Mouse (Mus musculus) adrenal gland, postnatal 25 days (tissue): ENCODE measurements around the gene Ciao1. TPM values are rescaled to one million over a fixed set of nuclear protein-coding genes. Genes with fewer than 3 reads are reported as not detected.
A peak's percentile ranks its signal among the peaks of the same experiment; 100 is the strongest.
"Not testable (repeated sequence)": the region's sequence is repeated elsewhere in the genome, so short reads cannot be mapped to it uniquely, and the experiment has no call there.

Source experiments
- DNase-seq: peaks from one replicate; pipeline ENCODE4 v3.0.0; 2021; ENCODE audit warnings: mixed read lengths
- long read RNA-seq: library from polyadenylated mRNA; stranded (forward); transcript quantifications from one replicate; pipeline ENCODE4 v2.0.0, GENCODE M21; 2021
- total RNA-seq: library from RNA; stranded (reverse); gene quantifications from 2 replicates; pipeline ENCODE4 v1.2.3, GENCODE M21; 2021

The Ciao1 gene
- total RNA-seq: 81.8 and 94.5 TPM in 2 replicates
- long read RNA-seq, transcript Ciao1-201 (7 exons, 3,075 nt): major isoform, 51 of 56 reads
- long read RNA-seq, partial matches to known transcripts: 3 of 56 reads
- long read RNA-seq, other reads (novel, unspliced or antisense): 2 of 56 reads

DNA sequence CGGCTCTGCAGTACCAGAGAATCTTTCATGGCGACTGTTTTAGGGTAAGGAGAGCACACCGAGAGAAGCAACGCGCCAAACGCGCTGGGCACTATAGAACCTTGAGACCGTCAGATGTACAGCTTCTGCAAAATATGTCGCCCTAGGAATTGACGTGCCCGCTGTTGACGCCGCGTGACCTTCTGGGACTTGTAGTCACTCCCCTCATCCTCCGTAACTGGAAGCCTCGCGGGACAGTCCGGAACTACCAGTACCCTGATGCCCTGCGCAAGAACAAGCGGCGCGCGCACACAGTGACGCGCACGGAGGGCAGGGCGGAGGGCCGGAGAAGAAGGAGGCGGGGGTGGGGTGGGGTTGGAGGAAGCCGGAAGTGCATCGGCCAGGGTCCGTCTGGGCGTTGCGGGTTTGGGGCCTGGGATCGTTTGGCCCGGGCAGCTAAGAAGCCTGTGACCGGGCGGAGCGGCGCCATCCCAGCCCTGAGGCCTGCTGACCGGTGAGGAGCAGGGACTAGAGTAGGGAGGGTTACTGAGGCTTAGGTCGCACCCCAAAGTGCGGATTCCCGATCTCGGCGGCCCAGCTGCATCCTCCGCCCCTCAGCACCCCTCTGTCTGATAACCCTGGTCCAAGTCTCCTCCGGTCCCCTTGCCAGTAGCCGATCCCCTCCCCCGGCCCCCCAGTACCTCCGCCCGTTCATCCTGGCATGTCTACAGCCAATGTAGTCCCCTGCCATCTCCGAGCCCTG lies at the start of gene Ciao1, which contains the start of gene Tmem127:
Gene Ciao1 (minus strand): TSS at position 225 of the 742 bp plus-strand sequence.
Gene Tmem127 (plus strand): TSS at position 317 of the 742 bp plus-strand sequence.
- DNase-seq: peak; percentile 97

DNA sequence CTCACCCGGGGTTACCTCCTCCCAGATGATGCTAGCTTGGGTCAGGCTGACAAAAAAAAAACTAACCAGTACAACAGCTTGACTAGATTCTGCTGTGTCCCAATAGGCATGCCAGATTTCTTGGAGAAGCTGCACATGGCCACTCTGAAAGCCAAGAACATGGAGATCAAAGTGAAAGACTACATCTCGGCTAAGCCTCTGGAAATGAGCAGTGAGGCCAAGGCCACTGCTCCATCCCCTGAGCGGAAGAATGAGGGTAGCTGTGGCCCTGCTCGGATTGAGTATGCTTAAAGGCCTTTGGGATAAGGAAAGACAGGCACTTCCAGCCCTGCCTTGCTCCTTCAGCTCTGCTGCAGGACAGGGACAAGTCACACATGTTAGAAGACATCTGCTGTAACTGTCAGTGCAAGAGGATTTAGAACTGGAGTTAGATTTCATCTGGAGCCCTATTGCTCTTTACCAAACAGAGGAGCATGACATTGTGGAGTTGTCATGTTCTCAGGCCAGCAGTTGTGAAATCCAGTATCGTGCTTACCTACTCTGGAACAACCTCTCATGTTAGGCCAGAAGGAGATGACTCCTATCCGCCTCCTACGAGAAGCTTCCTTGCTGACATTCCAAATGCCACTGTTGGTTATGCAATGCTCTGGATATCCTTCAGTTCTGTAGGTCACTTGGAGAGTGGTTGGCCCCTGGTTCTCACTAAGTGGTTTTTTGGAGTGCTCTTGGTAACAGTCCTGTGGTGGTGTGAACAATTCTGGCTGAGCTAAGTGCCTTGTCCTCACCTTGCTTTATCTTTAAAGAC lies 49.6 kb upstream of the Ciao1 start:
- DNase-seq: no peak

DNA sequence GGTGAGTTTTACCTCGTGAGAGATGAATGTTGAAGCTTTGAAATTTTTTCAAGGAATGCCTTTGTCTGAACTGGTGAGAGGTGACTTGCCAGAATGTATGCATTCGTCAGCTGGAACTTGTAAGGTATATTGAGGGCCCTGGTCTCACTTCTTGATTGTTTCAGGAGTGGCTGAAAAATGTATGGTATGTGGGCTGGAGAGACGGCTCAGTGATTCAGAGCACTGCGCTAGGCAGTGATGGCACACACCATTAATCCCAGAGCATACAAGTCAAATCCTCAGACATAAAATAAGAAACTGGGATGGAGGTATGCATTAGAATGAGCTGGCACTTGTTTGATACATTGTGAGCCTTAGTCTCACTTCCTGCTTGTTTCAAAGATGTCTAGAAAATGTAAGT lies 44.6 kb upstream of the Ciao1 start:
- no peak for DNase-seq

DNA sequence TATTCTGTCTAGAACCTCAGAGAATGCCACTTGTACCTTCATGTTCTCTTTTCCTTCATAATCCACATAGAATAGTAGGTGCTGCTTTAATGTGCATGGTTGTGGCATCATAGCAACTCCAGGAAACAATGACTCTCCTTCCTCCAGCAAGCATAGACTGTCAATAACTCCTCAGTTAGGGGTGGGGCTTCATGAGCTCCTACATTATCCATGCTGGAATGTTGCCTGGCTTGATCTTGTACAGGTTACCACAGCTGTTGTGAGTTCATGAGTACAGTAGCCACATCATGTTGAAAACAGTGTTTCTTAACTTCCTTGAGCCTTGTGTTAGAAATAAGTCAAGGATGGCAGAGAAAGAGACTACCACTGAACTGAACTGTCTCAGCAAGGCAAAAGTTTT lies 30.5 kb upstream of the Ciao1 start:
- DNase-seq: no peak

DNA sequence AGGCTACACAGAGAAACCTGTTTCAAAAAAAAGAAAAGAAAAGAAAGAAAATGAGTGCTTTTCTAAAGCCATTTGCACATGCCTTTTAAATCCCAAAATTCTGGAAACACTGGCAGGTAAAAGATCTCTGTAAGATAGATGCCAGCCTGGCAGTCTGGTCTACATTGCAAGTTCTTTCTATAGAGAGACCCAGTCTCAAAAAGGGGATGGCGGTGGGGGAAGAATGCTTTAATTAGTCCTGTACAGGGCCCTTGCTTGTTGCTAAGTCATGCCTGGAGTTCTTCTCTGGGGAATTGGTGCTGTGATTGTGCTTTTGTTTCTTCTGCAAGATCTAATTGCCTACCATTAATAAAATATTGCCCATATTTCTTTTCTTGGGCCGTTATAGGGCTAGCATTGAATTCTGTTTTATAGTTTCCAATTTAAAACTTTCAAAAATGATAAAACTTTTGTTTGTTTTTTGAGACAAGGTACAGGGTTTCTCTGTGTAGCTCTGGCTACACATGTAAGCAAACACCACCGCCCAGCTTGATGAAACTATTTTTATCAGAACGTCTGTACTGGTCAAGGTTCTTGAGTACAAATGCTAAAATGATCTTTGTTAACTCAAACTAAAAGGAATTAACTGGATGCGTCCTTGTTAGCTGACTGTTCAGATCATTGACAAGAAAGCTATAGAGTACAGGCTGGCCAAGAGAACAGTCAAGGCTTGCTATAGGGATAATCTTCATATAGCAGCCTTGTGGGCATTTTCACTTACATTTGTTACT lies 28.1 kb upstream of the Ciao1 start:
- no peak for DNase-seq

DNA sequence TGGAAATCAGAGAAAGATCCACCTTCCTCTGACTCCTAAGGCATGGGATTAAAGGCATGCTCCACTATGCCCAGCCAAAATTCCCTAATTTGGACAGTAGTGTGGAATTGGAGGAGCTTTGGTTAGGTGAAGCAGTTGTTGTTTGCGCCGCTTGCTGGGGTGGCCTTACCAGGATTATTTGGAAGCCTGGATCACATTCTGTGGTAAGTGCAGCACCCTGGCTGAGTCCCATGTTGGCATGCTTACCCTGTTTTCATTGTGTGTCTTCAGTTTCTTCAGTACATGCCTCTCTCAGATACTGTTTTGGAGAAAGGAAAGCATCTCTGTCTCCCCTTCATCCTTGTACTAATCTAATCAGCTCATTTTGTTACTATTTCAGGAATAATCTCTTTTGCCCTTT lies 27.0 kb upstream of the Ciao1 start:
- DNase-seq: no peak

DNA sequence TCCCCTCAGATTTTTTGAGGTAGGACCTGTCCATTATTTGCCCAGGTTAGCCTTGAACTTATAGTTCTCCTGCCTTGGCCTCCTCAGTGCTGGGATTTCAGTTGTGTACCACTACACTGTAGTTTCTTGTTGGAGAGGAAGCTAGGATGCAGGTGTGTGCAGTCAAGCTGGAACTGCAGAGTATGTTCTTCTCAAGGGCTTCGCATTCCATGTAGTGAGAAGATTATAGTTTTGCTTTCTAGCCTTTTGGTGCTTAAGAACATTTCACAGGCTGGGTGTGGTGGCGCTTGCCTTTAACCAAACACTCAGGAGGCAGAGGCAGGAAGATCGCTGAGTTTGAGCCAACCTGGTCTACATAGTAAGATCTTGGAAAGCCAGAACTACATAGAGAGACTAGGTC lies 25.2 kb upstream of the Ciao1 start:
- DNase-seq: no peak

DNA sequence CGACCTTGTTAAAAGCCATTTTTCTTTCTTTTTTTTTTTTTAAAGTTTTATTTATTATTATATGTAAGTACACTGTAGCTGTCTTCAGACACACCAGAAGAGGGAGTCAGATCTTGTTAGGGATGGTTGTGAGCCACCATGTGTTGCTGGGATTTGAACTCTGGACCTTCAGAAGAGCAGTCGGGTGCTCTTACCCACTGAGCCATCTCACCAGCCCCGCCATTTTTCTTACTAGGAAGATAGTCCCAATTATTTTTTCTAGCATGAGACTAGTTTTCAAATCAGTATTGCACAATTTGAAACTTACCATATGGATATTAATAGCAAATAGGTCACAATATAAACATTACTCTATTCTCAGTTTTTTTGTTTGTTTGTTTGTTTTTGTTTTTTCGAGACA lies 24.4 kb upstream of the Ciao1 start:
- not testable (repeated sequence) for DNase-seq

DNA sequence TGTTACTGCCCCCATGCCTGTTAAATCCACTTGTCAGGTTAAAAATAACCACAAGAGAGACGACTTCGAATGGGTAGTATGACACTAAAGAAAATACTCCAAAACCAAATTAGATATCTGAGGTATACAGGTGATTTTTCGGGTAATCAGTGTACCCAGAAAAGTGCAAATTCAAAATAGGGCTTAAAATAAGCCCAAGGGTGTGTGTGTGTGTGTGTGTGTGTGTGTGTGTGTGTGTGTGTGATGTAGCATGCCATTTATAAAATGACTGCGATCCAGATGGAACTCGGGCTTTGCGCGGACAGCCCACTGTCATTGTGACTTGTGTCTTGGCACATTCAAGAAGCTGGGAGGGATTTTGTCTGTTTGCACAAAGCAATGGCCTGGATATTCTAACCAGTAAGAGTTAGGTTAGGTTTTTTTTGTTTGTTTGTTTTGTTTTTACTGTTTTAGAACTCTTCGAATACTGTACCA lies 23.5 kb upstream of the Ciao1 start:
- DNase-seq: no peak

DNA sequence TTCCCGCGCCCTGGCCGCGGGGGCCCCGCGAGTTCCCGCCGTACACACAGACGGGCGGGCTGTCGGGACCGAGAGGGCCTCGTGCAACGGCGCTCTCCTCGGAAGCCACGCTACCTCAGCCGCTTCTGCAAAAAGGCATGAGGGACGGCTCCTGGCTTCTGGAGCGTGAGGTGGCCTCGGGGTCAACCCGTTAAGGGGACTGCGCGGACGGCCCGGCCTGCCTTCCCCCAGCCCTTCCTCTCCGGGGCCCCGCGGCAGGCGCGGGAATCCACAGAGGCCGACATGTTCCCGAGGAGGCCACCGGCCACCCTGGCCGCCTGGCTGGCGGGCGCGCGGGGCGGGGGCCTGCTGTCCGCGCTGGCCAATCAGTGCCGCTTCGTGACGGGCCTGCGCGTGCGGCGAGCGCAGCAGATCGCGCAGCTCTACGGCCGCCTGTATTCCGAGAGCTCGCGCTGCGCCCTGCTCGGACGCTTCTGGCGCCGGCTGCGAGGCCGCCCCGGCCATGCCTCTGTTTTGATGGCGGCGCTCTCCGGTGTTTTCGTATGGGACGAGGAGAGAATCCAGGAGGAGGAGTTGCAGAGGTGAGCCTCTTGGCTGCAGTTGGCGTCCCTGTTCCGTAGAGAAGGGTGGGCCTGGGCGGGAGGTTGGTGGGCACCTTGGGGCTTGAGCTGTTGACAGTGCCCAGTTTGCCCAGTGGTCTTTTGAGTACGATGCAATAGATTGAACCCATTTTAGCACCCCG lies 22.9 kb upstream of the Ciao1 start:
- peak; percentile 90 for DNase-seq

DNA sequence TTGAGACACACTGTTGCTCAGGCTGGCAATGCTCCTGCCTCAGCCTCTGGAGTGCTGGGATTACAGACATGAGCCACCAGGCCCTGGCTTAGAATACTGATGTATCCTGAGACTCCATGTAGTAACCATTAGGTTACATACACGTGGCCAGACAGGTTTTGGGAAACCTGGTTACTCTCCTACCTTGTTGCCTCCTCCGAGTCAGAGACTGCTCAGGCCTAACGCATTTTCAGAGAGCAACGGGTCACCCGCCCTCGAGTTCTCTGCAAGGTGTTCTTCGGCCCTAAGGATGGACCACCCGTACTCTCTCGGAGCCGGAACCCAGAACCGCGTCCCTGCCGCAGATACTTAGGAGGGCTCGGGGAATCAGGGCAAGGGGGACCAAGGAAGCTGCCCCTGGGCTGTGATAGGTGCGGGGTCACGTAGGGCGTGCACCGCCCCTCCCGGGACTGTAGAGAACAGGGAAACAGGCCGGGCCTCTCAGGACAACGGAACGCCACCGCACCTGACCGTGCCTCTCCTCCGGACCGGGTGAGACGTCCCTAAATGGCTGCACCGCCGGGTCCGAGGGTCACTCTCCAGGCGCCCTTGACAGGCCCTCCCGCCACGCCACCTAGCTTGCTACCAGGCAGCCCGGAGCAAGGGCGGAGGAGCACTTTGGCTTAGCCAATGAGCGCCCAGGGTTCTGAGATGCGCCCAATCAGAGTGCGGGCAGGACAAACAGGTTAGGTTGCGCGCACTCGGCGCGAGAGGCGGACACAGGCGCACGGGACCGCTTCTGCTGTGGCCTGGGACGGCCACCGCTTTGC lies 22.1 kb upstream of the Ciao1 start, which contains the start of gene Stard7:
Gene Stard7 (plus strand): TSS at position 728 of the 809 bp plus-strand sequence.
- DNase-seq: peak; percentile 95

DNA sequence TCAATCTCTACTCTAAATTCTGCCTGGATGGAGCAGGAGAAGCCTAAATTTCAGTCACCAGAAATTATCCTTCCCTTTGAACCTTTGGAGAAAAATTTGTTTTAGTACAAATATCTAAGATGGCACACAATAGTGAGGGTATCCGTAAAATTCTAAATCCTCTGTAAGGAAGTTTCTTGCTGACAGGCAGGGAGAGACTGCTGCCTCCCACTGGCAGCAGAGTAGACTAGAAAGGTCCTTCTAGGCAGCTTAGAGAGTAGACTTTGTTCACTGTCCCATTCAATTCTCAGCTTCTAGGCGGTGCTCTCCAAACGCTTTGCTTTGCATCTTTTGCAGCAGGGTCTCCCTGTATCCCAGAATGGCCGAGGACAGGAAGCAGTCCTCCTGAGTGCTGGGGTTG lies 20.2 kb upstream of the Ciao1 start:
- no peak for DNase-seq

DNA sequence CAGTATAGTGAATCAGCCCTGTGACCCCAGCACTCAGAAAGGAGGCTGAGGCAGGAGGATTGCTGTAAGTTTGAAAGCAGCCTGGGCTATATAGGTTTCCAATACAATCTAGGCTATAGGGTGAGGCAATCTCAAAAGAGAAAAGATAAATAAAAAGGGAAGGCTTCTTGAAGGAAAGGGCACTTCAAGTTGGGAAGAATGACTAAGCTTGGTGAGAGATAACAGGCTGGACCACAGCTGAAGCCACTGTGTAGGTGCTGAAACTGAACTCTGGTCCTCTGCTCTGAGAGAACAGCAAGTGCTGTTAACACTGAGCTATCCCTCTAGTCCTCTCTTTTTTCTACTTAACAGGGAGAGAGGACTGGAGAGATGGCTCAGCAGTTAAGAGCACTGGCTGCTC lies 14.9 kb upstream of the Ciao1 start:
- DNase-seq: no peak

DNA sequence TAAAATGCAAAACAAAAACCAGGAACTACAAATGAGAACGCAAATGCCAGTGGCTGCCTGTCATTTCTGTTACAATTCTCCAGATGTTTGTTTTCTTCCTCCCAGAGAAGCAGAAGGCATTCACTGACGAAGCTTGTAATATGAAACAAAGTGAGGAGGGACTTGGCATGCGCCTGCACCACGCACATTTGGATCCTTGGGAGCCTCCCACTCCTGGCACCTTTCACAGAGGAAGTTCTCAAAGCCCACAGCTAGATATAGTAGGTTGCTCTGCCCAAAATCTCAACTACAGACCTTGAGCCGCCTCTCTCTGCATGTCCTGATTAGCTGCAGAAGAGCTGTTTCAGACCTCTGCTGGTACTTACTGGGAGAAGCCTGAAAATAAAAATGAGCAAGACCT lies 11.7 kb upstream of the Ciao1 start:
- DNase-seq: no peak

DNA sequence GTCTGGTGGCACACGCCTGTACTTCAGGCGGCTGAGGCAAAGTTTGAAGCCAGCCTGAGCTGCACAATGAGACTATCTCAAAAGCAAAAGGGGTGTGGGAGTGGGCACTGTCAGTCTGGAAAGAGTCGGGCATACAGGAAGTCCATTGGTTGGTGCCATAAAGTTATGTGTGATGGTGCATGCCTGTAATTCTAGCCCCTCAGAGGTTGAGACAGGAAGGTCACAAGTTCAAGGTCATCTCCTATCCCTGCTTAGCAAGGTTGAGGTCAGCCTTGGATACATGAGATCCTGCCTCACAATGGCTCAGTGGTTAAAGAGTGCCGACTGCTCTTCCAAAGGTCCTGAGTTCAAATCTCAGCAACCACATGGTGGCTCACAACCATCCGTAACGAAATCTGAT lies 7.7 kb upstream of the Ciao1 start:
- no peak for DNase-seq

DNA sequence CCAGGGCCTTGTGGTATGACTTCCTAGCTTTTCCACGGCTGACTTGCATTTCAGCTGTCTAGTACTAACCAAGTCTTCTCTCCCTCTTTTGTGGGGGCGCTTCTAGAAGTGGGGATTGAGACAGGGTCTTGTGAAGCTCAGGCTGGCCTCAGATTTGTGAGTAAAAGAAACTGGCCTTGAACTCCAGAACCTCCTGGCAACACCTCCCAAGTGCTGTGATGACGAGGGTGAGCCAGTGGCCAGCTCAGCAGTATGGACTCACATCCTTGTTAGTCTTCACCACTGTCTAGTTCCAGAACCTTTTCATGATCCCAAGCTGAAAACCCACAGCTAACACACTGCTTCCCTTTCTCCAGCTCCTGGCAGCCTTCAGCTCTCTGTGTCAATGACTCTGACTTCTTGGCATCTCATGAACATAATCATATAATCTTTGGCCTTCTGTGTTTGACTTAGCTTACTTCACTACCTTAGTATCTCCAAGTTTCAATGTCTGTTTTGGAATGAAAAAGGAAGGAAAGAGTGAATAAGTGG lies 7.1 kb upstream of the Ciao1 start:
- DNase-seq: no peak

DNA sequence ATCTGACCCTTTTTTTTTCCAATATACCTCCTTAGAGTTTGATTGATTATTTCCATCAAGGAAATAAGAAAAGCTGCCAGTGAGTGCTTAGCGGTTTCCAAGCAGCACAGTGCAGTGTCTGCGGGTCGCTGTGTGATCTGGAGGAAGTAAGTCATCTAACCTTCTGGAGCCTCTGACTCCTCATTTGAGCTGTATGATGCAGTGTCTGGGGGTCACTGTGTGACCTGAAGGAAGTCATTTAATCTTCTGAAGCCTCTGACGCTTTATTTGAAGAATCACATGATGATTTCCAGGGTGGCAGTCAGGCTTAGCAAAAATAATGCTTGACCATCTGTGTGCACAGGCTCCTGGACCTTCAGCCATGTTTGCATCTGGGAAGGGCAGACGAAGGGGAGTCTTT lies 5.2 kb upstream of the Ciao1 start:
- no peak for DNase-seq

DNA sequence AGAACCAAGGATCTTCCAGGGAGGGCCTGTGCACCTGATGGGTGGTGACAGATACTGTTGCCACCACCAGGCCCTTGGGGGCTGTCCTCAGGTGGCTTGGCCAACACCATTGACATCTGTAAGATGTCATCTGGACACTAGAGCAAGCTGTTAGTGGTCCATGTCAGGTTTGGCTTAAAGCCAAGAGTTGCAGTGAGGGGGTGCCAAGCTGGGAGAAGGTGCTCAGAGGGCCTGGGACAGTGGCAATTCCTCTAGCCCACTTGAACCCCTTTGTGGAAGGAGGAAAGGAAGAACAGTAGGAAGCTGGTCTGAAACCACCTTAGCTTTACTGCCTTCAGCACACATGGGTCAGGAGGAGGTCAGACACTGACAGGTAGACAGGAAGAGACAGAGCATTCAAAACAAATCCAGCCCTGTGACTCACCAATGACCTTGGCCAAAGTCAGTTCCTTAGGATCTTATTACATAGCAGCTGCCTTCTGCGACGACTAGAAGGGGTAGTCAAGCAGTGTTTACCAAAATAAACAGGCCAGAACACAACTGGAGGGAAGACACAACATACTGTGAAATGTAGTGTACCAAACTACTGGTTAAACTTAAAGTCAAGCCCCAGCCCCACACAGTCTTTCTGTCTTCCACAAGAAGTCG lies 4.4 kb upstream of the Ciao1 start:
- DNase-seq: peak; percentile 26

DNA sequence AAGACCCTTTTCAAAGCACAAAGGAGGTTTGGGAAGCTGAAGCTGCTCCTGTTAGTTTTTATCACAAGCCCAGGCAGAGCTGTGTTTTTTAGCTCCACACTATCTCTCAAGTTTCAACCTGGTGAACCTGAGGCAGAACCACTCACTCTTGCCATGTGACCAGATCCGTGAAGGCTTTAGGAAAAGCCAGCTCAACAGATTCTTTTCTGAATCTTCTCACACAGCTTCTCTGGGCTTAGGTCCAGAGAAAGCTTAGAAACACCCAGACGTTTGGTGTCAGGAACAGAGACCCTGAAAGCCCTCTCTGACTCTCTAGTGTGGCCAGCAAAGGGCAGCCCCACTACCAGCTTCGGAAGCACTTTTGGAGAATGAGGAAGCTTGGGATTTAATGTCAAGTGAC lies 3.8 kb upstream of the Ciao1 start:
- DNase-seq: no peak
